In the genomic region with DNA sequence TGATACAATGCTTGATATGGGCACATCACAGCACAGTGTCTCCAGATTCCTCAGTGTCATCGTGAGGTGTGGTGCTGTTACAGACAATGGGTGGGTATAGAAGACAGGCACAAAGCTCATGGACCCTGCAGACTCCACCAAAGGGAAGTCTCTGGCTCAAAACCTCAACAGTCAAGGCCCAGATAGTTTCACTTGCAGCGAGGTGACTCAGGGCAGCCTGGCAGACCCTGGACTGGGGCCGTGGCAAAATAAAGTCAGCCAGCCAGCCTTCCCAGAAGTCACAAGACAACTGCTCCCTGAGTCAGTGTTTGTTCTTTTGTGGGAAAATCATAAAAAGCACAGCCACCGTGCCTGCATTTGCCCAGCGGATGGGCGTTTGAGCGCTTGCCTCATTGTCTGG, we compare ENCODE assay signal across 12 mouse cellular contexts.
"Had no signal": no experiment of that assay in that cellular context is flagged by ENCODE, and none has a peak within 500 bp of the region (broad histone marks: within the 10 kb centered on the region; RNA-seq: fewer than 3 reads in every experiment).

No protein-coding gene starts in this region.

- H3K9ac ChIP-seq: limb, embryonic 13.5 days; liver, embryonic 14.5 days; midbrain, embryonic 13.5 days; neural tube, embryonic 15.5 days had no signal

- ATAC-seq: lung, postnatal 0 days; midbrain, embryonic 13.5 days had no signal

- H3K27me3 ChIP-seq: limb, embryonic 13.5 days; midbrain, embryonic 13.5 days; neural tube, embryonic 15.5 days had no signal

- H3K4me2 ChIP-seq: limb, embryonic 13.5 days; midbrain, embryonic 13.5 days; neural tube, embryonic 15.5 days had no signal

- H3K9me3 ChIP-seq: midbrain, embryonic 13.5 days; neural tube, embryonic 15.5 days had no signal

- H3K4me1 ChIP-seq: limb, embryonic 13.5 days; midbrain, embryonic 13.5 days; neural tube, embryonic 15.5 days had no signal

- DNase-seq: kidney, postnatal 36 days; lung, adult 2 months; lung, postnatal 36 days; right cerebral cortex, adult 18-20 months; thymus, postnatal 14 days had no signal

- H3K4me3 ChIP-seq: limb, embryonic 13.5 days; midbrain, embryonic 13.5 days; neural tube, embryonic 15.5 days had no signal

- H3K27ac ChIP-seq: kidney, postnatal 0 days; limb, embryonic 13.5 days; liver, embryonic 14.5 days; midbrain, embryonic 13.5 days; neural tube, embryonic 15.5 days; stomach, postnatal 0 days had no signal

- H3K36me3 ChIP-seq: limb, embryonic 13.5 days; midbrain, embryonic 13.5 days; neural tube, embryonic 15.5 days had no signal
